Mouse (Mus musculus): Measurements from ENCODE around the gene Gckr. TPM values are rescaled to one million over a fixed set of nuclear protein-coding genes. Genes with fewer than 3 reads are reported as not detected.
A peak's percentile ranks its signal among the peaks of the same experiment; 100 is the strongest.

Gene Gckr
- total RNA-seq (2021) = 1.6 and 13.8 TPM in 2 replicates
- long read RNA-seq, experiment 1 = 0 reads
- long read RNA-seq, experiment 2, transcript Gckr-202 (19 exons, 2,272 nt) = major isoform, 5 of 8 reads
- long read RNA-seq, experiment 2, partial matches to known transcripts = 0 of 8 reads
- long read RNA-seq, experiment 2, other reads (novel, unspliced or antisense) = 3 of 8 reads

DNA sequence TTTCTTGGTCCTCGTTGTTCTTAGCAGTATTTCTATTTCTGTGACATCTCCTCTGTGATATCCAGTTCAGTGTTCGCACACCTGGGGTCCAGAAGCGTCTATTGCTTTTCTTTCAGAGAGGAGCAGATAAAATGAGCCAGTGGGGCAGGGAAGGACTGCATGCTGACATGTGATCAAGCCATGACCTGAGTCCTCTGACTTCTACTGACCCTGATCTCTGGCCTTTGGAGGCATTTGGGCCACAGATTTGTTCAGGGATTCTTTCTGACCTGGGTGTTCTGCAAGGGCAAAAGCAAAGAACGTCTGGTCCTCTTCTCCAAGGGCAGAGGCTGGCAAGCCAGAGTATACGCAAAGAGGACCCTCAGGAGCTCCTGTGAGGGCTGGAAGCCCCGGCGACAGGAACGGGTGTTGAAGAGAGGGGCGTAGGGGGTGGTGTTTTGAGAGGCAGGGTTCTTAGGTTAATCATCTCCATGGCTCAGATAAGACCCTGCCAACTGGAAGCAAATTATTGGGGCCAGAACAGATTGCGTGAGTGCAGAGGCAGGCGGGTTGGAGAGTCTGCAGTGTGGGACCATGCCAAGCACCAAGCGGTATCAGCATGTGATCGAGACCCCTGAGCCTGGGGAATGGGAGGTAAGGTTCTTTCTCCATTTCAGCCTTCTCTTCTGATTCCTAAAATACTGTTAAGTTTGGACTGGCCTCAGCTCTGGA lies at the start of gene Gckr:
Gene Gckr (plus strand): TSS at position 397 of the 711 bp plus-strand sequence.
- DNase-seq = no peak

DNA sequence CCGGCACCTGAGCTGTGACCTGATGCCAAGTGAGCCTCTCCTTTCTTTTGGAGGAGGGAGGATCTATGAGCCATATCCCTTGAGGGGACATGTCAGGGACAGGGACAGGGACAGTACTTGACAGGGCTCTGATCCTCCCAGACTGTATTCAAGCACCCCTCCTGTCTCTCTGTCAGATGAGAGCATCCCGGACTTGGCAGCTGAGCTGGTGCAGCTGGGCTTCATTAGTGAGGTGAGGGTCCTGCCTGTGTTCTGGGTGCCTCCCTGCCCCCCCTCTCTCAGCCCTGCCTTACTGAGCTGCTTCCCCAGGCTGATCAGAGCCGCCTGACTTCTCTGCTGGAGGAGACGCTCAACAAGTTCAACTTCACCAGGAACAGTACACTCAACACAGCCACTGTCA lies 46.5 kb upstream of the Gckr start:
- no peak for DNase-seq

DNA sequence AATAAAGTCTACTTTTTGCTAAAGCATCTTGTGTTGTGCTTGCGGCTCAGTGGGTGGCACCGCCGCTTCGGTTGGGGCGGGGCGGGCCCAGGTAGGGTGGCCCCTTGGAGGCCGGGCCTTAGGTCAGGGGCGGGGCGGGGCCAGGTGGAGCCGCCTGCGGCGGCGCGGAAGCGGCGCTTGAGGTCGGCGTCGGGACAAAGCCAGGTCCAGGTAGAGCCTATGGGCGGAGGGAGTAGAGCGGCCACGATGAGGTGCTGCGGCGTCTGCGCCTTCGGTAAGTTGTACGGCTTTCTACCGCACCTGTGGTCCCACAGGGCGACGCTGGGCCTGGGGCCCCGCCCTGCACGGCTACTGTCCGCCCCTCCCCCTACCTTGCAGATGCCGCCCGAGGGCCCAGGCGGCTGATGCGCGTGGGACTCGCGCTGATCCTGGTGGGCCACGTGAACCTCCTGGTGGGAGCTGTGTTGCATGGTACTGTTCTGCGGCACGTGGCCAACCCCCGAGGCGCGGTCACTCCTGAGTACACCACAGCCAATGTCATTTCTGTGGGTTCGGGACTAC lies 45.6 kb upstream of the Gckr start, which contains the start of gene Krtcap3:
Gene Krtcap3 (plus strand): TSS at position 151 of the 561 bp plus-strand sequence.
- peak; percentile 51 for DNase-seq

DNA sequence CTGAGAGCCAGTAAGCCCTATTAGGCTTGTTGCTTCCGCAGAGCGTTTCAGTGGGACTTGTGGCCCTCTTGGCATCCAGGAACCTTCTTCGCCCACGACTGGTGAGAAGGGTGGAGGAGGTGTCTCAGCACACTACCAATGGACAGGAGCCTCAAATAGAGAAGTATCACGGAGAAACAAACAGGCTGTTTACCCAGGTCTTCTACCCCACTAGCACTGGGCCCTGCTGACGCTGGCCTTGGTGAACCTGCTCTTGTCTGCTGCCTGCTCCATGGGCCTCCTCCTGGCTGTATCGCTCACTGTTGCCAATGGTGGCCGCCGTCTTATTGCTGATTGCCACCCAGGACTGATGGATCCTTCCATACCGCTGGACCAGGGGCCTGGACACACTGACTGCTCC lies 45.1 kb upstream of the Gckr start:
- no peak for DNase-seq

DNA sequence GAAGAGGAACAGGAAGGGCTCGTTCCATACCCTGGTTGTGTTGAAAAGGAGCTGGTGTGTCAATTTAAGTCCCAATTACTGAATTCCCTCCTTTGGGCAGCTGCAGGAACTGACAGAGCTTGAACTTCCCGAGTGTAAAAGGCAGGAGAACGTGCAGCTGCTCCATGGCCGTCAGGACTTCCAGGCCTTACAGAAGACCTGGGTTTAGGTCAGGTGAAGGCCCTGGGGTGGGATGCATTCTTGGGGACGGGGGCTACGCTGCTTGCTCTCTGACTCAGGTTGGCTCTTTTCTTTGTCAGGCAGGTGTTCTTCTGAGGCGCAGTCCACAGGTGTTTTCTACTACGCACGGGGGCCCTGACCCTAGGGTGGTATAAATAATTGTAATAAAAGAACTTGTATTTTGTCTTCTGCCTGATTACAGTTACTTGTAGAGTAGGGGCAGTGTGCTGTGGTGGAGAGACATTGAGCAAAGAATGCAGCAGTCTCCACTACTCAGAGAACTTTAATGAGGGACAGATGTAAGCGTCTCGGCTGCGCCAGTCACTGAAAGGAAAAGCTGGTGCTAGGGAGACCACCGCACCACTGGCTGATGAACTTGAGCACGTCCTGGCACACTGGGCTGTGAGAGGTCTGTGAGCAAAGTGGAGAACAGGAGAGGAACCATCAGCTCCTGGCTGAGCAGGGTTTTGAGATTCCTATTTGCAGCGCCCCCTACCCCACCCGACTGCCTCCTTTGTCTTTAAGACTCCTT lies 44.3 kb upstream of the Gckr start:
- no peak for DNase-seq

DNA sequence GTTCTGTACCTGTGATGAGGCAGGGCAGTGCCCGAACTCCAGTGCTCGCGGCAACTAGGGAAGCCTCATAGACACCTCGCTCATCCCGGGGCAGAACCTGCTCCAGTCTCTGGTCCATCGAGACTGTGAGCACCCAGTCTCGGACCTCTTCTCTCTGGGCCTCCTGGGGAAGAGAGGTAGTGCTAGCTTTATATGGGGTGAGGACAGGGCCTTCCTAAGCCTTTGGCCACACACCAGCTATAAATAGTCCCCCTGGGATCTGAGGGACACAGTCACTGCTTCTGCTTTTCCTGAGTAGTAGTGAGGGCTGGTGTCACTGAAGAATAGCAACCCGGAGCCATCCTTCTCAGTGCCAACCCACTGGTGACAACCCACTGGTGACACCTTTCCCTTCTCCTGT lies 43.4 kb upstream of the Gckr start:
- DNase-seq = no peak

DNA sequence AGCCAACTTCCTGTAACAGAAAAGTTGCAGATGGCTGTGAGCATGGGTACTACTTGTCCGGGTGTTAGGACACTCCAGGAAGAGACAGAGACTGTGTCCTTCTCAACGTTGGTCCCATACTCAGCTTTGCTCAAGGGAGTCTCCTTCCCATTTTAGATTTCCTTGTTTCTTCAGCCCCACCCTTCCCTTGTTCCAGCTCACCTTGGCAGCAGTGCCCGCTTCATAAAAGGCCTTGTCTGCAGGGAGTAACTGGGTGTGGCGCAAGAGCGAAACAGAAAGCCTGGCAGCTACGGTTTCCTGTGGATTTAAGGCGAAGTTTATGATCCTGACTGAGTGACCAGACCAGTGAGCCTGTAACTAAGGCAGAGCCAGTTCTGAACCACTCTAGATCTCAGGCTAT lies 42.8 kb upstream of the Gckr start:
- peak; percentile 72 for DNase-seq

DNA sequence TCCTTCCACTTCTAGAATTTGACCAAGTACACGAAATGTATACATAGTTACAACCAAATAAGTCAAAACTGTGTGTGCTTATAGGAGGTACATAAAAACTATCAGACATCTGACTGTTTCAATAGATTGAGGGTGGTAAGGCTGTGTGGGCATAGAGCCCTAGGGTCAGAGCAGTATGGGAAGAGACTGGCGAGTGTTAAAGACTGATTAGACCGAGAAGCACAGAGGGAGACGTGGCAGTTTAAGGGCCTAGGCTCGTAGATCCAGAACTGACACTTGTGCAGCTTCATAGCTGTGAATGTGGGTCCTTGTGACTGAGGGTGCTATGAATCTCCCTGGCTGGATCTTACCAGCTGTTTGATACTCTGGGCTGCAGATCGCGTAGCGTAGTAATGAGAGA lies 42.3 kb upstream of the Gckr start:
- DNase-seq = no peak

DNA sequence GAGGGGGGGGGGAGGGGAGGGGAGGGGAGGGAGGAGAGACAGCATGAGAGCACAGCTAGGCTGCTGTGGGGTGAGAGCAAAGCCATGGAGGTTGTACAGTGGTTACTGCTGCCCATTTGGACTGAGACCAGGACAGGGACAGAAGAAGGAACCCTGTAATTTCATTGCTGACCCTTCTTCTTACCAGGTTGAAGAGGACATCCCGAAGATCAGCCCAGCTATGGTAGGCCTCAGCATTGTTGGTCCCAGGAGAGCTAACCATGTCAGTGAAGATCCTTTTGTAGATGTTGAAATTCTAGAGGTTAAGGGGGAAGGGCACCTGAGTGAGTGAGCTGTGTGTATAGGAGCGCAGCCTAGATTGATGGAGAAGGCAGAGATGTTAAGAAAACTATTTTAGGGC lies 41.9 kb upstream of the Gckr start:
- DNase-seq = no peak

DNA sequence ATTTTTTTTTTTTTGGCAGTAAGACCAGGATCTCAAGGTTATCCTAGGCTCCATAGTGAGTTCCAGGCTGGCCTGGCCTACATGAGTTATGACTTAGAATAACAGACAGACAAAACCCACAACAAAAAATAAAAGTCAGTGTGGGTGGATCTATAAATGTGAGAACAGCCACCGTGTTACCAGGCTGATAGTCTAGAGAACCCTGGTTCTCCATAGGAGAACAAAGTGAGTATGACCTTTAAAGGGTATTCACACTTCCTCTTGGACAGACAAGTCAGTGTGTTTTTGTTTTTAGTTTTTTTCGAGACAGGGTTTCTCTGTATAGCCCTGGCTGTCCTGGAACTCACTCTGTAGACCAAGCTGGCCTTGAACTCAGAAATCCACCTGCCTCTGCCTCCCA lies 41.3 kb upstream of the Gckr start:
- no peak for DNase-seq

DNA sequence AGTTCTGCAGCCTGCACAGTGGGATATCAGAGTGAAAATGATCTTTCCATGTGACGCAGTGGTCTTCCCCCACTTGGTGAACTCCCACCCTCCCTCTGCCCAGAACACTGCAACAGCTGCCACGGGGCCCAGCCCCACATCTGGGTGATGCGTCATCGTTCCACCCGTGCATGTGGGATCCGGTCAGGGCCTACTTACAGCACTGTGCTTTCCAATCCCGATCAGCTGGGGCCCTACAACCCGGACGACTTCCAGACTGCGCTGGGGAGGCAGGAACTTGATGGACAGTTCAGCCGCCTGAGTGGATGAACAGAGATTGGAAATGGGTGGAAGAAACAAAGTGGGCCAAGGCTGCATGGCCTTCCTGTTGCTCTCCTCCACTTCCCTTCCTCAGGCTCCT lies 39.6 kb upstream of the Gckr start:
- DNase-seq = no peak

DNA sequence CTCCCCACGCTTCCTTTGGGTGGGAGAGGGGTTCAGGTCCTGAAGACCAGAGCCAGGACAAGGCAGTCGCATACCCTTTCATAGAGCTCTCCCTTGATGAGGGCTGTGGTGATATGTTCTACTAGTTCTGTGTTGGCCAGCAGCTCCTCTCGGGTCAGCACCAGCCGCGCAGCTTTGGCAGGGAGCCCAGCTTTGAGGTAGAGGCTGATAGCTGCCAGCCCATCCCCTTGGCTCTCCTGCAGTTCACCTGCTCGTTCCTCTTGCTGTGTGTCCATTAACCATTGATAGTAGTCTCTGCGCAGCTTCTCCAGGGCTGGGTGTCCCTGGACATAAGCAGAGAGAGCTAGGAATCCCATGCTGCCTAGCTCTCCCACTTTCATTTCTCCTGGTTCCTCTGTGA lies 31.1 kb upstream of the Gckr start:
- DNase-seq = no peak

DNA sequence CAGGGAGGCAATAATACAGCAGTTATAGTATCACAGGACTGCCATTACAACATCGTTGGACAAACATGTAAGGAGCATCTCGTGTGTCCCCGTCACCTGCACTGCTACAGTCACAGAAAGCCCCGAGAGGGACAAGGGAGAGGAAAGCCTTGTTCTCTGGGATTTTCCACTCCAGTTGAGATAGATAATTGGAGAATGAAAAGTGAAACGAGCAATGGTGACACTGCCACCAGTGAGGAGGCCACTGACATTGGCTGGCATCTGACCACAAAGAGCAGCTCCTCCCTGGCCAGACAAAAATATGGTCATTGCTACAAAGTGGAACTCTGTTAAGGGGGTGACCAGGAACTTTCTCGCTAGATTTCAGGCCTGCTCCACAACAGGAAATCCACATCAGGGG lies 29.6 kb upstream of the Gckr start:
- DNase-seq = no peak

DNA sequence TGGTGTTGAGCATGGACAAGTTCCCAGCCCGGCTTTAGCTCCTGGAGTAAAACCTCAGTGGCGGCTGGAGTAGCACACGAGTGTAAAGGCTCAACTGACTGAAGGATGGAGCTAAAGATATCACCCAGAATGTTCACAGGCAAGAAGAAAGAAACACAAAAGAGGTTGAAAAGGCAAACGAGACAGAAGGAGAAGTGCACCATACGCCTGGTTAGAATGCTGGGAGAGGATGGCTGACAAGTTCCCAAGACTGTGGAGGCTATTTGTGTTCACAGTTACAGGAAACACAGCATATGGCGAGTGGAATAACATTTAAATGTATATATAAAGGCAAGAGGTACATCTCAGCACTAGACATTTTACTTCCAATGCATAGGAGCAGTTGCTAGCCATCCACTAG lies 24.2 kb upstream of the Gckr start:
- no peak for DNase-seq

DNA sequence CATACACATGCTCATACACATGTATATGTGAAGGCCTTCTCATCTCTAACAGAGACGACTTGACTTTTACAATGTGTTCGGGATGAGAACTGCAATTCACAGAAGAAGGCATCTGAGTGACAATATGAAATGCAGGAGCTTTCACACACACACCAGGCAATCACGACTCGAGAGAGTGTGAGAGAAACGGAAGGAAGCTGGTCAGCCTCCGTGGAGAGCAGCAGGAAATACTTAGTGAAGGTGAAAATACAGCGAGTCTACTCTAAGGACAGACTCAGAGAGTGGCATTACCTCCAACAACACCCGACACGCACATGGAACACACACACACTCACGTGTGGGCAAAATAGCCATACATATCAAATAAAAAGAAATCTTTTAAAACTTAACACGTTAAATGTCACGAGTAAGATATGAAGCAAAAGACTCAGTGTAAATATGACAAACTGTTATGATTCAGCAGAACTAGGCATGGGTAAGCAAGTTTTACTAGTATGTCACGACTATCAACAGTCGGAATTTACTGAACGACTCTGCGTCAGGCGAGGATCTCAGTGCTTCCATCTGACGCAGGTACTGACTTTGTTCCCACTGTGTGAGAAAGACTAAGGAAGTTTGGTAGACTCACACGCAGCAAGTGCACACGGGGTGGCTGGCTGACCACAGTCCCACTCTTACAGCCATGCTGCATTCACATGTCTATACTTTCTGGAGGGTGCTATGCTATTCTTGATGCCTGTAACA lies 17.8 kb upstream of the Gckr start:
- no peak for DNase-seq

DNA sequence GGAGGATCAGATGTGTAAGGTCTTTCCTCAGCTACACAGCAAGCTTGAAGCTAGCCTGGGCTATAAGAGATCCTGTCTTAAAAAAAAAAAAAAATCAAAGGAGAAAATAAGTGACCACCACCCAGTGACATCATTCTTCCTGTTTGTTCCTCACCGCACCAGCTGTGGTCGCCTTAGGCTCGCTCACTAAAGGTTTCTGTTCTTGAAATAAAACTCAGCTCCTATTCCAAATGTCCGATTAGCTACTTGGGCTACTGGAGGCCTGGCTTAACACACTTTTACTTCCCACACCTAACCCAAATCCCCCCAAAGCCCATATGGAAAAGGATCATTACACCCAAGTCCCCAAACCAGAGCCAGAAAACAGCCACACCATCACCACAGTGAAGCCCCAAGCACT lies 9.0 kb upstream of the Gckr start:
- DNase-seq = no peak

DNA sequence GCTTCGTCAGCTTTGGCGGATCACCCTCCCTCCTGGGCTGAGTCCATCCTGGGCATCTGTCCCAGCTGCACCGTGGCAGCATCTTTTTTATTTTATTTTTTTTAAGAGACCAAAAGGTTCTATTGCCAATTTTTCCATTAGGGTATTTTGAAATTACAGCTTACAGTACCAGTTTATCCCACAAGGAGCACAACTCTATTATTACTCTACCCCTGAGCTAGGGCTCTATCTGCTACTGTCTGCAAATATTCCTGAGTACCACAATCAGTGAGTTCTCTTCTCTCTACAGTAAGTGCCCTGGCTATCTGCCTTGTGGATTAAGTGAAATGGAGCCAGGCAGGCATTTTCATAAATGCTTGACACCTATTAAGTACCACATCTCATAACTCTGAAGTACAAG lies 8.6 kb upstream of the Gckr start:
- DNase-seq = no peak

DNA sequence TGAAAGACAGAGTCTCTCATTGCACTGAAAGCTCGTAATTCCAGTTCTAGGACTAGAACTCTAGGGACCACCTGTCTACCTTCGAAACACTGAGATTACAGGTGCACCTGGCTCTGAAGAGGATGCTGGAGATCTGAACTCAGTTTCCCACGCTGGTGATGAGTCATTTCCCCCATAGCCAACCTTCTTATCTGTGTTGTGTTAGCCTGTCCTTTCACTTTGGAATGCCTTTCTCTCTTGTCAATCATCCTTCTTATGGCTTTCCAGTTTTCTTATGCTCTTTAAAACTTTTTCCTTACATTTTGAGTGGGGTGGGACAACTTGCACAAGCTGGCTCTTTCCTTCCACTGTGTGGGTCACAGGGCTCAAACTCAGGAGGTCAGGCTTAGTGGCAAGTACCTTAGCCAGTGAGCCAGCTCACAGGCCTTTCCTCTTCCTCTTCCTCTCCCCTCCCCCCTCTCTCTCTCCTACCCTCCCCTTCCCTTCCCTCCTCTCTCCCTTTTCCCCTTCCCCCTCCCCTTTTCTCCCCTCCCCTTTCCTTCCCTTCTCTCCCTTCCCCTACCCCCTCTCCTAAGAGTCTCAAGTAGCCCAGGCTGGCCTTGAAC lies 7.5 kb upstream of the Gckr start:
- DNase-seq = no peak

DNA sequence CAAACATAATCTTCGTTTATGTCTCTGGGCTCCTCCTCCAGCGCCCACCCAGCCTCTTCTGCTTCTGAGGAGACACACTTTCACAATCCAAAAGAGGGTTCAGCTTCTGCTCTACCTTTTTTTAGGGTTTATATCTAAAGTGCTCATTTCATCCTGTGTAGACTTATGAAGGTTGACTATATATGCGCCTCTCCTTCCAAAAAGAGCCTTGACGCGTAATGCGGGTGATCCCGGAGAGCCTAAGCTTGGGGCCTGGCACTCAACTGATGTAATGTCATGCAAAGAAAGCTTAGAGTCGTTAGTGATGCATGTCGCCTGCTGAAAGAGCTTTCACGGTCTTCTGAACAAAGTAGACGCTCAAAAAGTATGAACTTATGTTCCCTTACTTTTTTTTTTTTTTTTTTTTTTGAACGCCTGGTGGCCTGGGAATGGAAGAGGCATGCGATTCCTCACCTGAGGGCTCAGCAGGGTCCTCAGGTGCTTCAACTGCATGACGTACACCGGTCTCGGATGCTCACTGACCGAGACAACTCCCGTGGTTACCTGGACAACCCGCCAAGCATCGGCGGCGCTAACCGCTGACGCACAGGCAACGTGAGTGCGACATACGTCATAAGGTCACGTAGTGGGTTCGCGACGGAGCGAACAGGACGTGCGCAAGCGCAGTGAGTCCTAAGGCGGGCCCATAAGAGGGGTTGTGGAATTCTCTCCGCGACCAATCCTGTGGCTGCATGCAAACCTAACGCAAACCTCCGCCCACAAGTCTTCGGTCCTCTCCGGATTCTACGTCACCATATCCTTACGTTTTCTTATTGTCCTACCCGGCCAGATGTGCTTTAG lies 6.5 kb upstream of the Gckr start, which contains the start of gene Ift172:
Gene Ift172 (minus strand): TSS at position 596 of the 840 bp plus-strand sequence.
- peak; percentile 98 for DNase-seq

DNA sequence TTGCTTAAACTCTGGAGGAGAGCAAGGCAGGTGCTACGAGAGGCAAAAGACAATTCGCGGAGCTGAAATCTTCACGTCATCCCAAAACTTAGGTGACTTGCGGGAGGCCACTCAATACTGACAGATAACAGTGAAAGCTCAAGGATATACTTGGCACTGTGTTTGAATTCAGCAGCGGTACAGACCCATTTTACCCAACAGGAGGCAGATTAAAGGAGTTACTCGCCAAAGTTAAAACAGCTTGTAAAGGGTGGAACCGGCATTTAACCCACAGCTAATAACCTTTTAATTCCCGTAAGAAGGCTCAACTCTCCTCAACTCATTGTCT lies 5.9 kb upstream of the Gckr start:
- no peak for DNase-seq

DNA sequence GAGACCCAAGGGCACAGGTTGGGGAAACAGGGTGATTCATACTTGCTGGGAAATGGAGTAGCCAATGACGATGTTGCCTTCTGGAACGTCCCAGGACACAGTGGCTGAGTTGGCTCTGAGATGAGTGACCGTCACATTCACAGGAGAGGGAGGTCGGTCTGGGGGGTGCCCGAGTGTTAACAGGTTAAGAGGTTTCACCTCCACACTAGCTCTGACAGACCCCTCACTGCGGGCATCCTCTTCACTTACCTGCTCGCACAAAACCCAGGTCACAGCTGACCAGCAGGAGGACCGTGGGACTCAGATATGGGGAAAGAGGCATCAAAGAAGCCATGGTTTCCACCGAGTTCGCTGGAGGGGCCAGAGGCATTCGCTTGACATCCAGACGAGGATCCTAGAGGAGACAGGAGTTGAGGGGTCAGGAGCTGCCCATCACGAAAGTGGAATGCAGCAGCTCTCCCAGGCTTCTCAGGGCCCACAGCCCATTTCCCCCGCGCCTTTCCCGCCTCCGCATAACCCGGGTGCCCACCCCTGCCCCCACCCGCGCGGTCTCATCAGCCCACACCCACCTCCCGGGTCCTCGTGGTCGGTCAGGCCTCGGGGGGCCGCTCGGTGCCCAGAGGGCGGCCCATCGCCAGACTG lies 2.2 kb upstream of the Gckr start:
- DNase-seq = peak; percentile 36

All from adrenal gland, postnatal 14 days (tissue).